In genomic region chr19:5814048-5814447, GRCm38 (mm10) we compare ENCODE assay signal across 8 mouse cellular contexts. TPM values are rescaled to one million over a fixed set of nuclear protein-coding genes. Genes with fewer than 3 reads are reported as not detected.
DNase-seq lines count a peak whose midpoint lies in the region; ATAC-seq and TF ChIP-seq lines count a peak whose summit lies in the region.
"Not testable (repeated sequence)": the region's sequence is repeated elsewhere in the genome, so short reads cannot be mapped to it uniquely, and the experiment has no call there.

No protein-coding gene starts in this region.

- H3K4me2 ChIP-seq in forebrain, postnatal 0 days (ENCODE audit: low read depth); heart, postnatal 0 days (ENCODE audit: low read depth, low read length); kidney, postnatal 0 days (ENCODE audit: low read length); lung, embryonic 16.5 days (ENCODE audit: low read depth, low read length): not testable (repeated sequence)
- peak overlapping the region; percentile 70 for H3K4me2 ChIP-seq in myocyte (ENCODE audit: low read depth)

- not testable (repeated sequence) for TF ChIP-seq EP300 in heart, postnatal 0 days (IDR thresholded peaks at IDR 0.05; ENCODE audit: low read depth)

- not testable (repeated sequence) for ATAC-seq in forebrain, postnatal 0 days; heart, postnatal 0 days (ENCODE audit: insufficient read depth, low read depth); kidney, postnatal 0 days (replicated peaks; ENCODE audit: low FRiP score, low read depth); lung, embryonic 16.5 days (ENCODE audit: low read depth)

- H3K27ac ChIP-seq in bone marrow, adult 2 months (ENCODE audit: control insufficient read depth, insufficient read depth, low read depth, low read length, poor library complexity); forebrain, postnatal 0 days (ENCODE audit: low read depth, low read length); heart, postnatal 0 days (ENCODE audit: low read depth); kidney, postnatal 0 days; lung, embryonic 16.5 days (ENCODE audit: low read length): not testable (repeated sequence)

- not testable (repeated sequence) for H3K27me3 ChIP-seq in C2C12 (ENCODE audit: control insufficient read depth, insufficient read depth, insufficient read length); forebrain, postnatal 0 days (ENCODE audit: insufficient read depth, low read length); heart, postnatal 0 days (ENCODE audit: control insufficient read depth, insufficient read depth, low read length); kidney, postnatal 0 days (ENCODE audit: insufficient read depth, low read length); lung, embryonic 16.5 days (ENCODE audit: control insufficient read depth, insufficient read depth, low read depth, low read length); myocyte (ENCODE audit: control insufficient read depth, insufficient read depth, insufficient read length)

- H3K4me3 ChIP-seq in C2C12 (ENCODE audit: insufficient read depth, poor library complexity, severe bottlenecking); bone marrow, adult 2 months (replicated peaks; ENCODE audit: control insufficient read depth, low read depth, low read length); forebrain, postnatal 0 days (ENCODE audit: low read depth, low read length); heart, postnatal 0 days (ENCODE audit: low read depth, low read length); kidney, postnatal 0 days (replicated peaks; ENCODE audit: low read depth, low read length); lung, embryonic 16.5 days (ENCODE audit: low read length); myocyte: not testable (repeated sequence)

- 0% methylated on average over 1 of the region's 1 CpGs for WGBS in bone marrow, adult 2 months
- WGBS in forebrain, postnatal 0 days: 33% methylated on average over 1 of the region's 1 CpGs
- WGBS in heart, postnatal 0 days: 50% methylated on average over 1 of the region's 1 CpGs
- WGBS in kidney, postnatal 0 days: 29% methylated on average over 1 of the region's 1 CpGs
- 27% methylated on average over 1 of the region's 1 CpGs for WGBS in lung, embryonic 16.5 days

- not testable (repeated sequence) for H3K9me3 ChIP-seq in forebrain, postnatal 0 days (ENCODE audit: low read length); heart, postnatal 0 days (replicated peaks; ENCODE audit: control insufficient read depth, low read length); kidney, postnatal 0 days (replicated peaks; ENCODE audit: low read length); lung, embryonic 16.5 days (ENCODE audit: control insufficient read depth, low read length)

- H3K79me3 ChIP-seq in C2C12 (ENCODE audit: low read depth): not testable (repeated sequence)

- DNase-seq in forebrain, postnatal 0 days; heart, postnatal 0 days (ENCODE audit: low spot score); kidney, postnatal 0 days (ENCODE audit: low spot score): not testable (repeated sequence)
- DNase-seq in thymus, postnatal 14 days: peak; percentile 84

- not testable (repeated sequence) for H3ac ChIP-seq in C2C12 (ENCODE audit: control insufficient read depth, insufficient read length, low read depth); myocyte (ENCODE audit: control insufficient read depth, insufficient read length)

- not testable (repeated sequence) for H3K4me1 ChIP-seq in bone marrow, adult 2 months (ENCODE audit: control insufficient read depth, insufficient read depth, low read length)
- H3K4me1 ChIP-seq in forebrain, postnatal 0 days (ENCODE audit: insufficient read depth): peaks cover 43% of the 10 kb centered on the region
- H3K4me1 ChIP-seq in heart, postnatal 0 days (ENCODE audit: control insufficient read depth, insufficient read depth): peaks cover 59% of the 10 kb centered on the region
- peaks cover 56% of the 10 kb centered on the region for H3K4me1 ChIP-seq in kidney, postnatal 0 days (replicated peaks; ENCODE audit: insufficient read depth, low read length)
- peaks cover 51% of the 10 kb centered on the region for H3K4me1 ChIP-seq in lung, embryonic 16.5 days (replicated peaks; ENCODE audit: control insufficient read depth, insufficient read depth, low read length)

- H3K36me3 ChIP-seq in C2C12 (ENCODE audit: control insufficient read depth, insufficient read depth); forebrain, postnatal 0 days (ENCODE audit: insufficient read depth); heart, postnatal 0 days (replicated peaks; ENCODE audit: control insufficient read depth, insufficient read depth, low read length); kidney, postnatal 0 days (ENCODE audit: insufficient read depth, low read length); lung, embryonic 16.5 days (ENCODE audit: control insufficient read depth, insufficient read depth, low read length); myocyte (ENCODE audit: control insufficient read depth, insufficient read depth): not testable (repeated sequence)

- peak; percentile 65 for TF ChIP-seq CTCF in C2C12 (IDR thresholded peaks at IDR 0.05; ENCODE audit: control insufficient read depth, insufficient read depth, insufficient read length)
- peak; percentile 15; the same call in 1 of the 2 replicates for TF ChIP-seq CTCF in bone marrow, adult 2 months (IDR thresholded peaks at IDR 0.05; ENCODE audit: control insufficient read depth, insufficient read depth, low read length)
- peak; percentile 66 for TF ChIP-seq CTCF in forebrain, postnatal 0 days (IDR thresholded peaks at IDR 0.05; ENCODE audit: low read depth)
- peak; percentile 54 for TF ChIP-seq CTCF in heart, postnatal 0 days (IDR thresholded peaks at IDR 0.05; ENCODE audit: low read depth)
- peak; percentile 69 for TF ChIP-seq CTCF in kidney, postnatal 0 days (IDR thresholded peaks at IDR 0.05; ENCODE audit: low read depth)

- not testable (repeated sequence) for H3K9ac ChIP-seq in forebrain, postnatal 0 days; heart, postnatal 0 days (replicated peaks; ENCODE audit: low read depth, low read length); kidney, postnatal 0 days (ENCODE audit: low read depth, low read length)
- H3K9ac ChIP-seq in lung, embryonic 16.5 days (ENCODE audit: low read length): 0 out of 2 replicates have a peak overlapping the region, but pooled peaks have one; percentile 20

- peaks cover 21% of the 10 kb centered on the region for H3K79me2 ChIP-seq in C2C12 (ENCODE audit: control insufficient read depth, insufficient read depth)
- peaks cover 20% of the 10 kb centered on the region for H3K79me2 ChIP-seq in myocyte (ENCODE audit: control insufficient read depth, insufficient read depth)

- not testable (repeated sequence) for TF ChIP-seq POLR2A in bone marrow, adult 2 months (IDR thresholded peaks at IDR 0.05; ENCODE audit: borderline replicate concordance, control insufficient read depth, low read depth, low read length); myocyte (IDR thresholded peaks at IDR 0.05; ENCODE audit: insufficient read length, low read depth)

RNA-seq across cellular contexts. Expression of gene Scyl1, which starts 42.8 kb away (rescaled TPM):
- polyA plus RNA-seq in C2C12 (2012; fragmentation: generic; extraction: Trizol) (69.6 TPM), myocyte (2012; fragmentation: generic; extraction: Trizol) (73.5 TPM)
- polyA plus RNA-seq in bone marrow, adult 2 months (2011; ENCODE audit: insufficient read depth, insufficient read length, low replicate concordance, missing spikeins): 26.8 and 38.8 TPM in 2 replicates
- total RNA-seq in forebrain, postnatal 0 days (2014; rRNA removed): 79.8 and 98.1 TPM in 2 replicates
- 62.7 and 68.8 TPM in 2 replicates for polyA plus RNA-seq in forebrain, postnatal 0 days (2015; fragmentation: Nextera tagmentation; extraction: Ambion mirVana)
- 78.0 and 82.4 TPM in 2 replicates for total RNA-seq in heart, postnatal 0 days (2014; rRNA removed; ENCODE audit: low replicate concordance)
- polyA plus RNA-seq in heart, postnatal 0 days (2015; fragmentation: Nextera tagmentation; extraction: Ambion mirVana): 46.1 and 47.1 TPM in 2 replicates
- 63.5 and 65.1 TPM in 2 replicates for polyA plus RNA-seq in kidney, postnatal 0 days (2015; fragmentation: Nextera tagmentation; extraction: Ambion mirVana)
- 76.3 and 83.2 TPM in 2 replicates for polyA plus RNA-seq in lung, embryonic 16.5 days (2015; fragmentation: Nextera tagmentation; extraction: Ambion mirVana)

Comparison
In these comparisons a context has a peak if more than half of its experiments do, and no peak if none do; other contexts are left out.
1. CTCF ChIP-seq: peak in every context shown above with its lines; median percentile 69 in kidney, postnatal 0 days; 66 in forebrain, postnatal 0 days; 65 in C2C12; 54 in heart, postnatal 0 days; 15 in bone marrow, adult 2 months.